Mouse (Mus musculus) forebrain, embryonic 11.5 days (tissue): ENCODE measurements around the gene Olfr747. TPM values are rescaled to one million over a fixed set of nuclear protein-coding genes. Genes with fewer than 3 reads are reported as not detected.
"Not testable (repeated sequence)": the region's sequence is repeated elsewhere in the genome, so short reads cannot be mapped to it uniquely, and the experiment has no call there.

Experiments used
- ATAC-seq: fragments of 200-750 bp; cut with Nextera tagmentation; replicated peaks from 2 replicates; pipeline ENCODE4 v1.8.0; 2017; ENCODE audit warnings: moderate TSS enrichment; ENCODE audit not compliant: low FRiP score
- DNase-seq: peaks from one replicate; pipeline ENCODE4 v3.0.0-alpha.2; 2017; ENCODE audit warnings: low spot score
- H3K27ac ChIP-seq: fragments of 300-500 bp; sonication (generic); 2 replicates; pipeline ENCODE4 v1.5.1; 2014; ENCODE audit warnings: low read depth, low read length
- H3K27me3 ChIP-seq: fragments of 300-500 bp; sonication (generic); 2 replicates; pipeline ENCODE4 v1.6.1; 2014; ENCODE audit warnings: mild to moderate bottlenecking, low read length, mixed read lengths; ENCODE audit not compliant: control insufficient read depth, insufficient read depth
- H3K36me3 ChIP-seq: fragments of 300-500 bp; sonication (generic); 2 replicates; pipeline ENCODE4 v1.6.1; 2014; ENCODE audit warnings: mild to moderate bottlenecking, low read length, moderate library complexity, mixed read lengths; ENCODE audit not compliant: control insufficient read depth, insufficient read depth
- H3K4me1 ChIP-seq: fragments of 300-500 bp; sonication (generic); replicated peaks from 2 replicates; pipeline ENCODE4 v1.6.1; 2014; ENCODE audit warnings: low read length, mixed read lengths; ENCODE audit not compliant: control insufficient read depth, insufficient read depth
- H3K4me2 ChIP-seq: fragments of 300-500 bp; sonication (generic); 2 replicates; pipeline ENCODE4 v1.6.1; 2014; ENCODE audit warnings: low read depth, mild to moderate bottlenecking, low read length, moderate library complexity, mixed read lengths; ENCODE audit not compliant: severe bottlenecking
- H3K4me3 ChIP-seq: fragments of 300-500 bp; sonication (generic); 2 replicates; pipeline ENCODE4 v1.5.1; 2014; ENCODE audit warnings: low read depth, low read length
- H3K9ac ChIP-seq: fragments of 300-500 bp; sonication (generic); 2 replicates; pipeline ENCODE4 v1.6.1; 2014; ENCODE audit warnings: low read length
- H3K9me3 ChIP-seq: fragments of 300-500 bp; sonication (generic); 2 replicates; pipeline ENCODE4 v1.6.1; 2016; ENCODE audit warnings: low read length, mixed read lengths; ENCODE audit not compliant: control insufficient read depth
- WGBS: fragments of 180-500 bp; shearing (Covaris S2); extraction: QIAGEN DNeasy Blood & Tissue Kit; methylation state at CpG from one replicate; pipeline ENCODE4 v1.1.7; 2014; 5-methylcytosine and 5-hydroxymethylcytosine counted together
- polyA plus RNA-seq: library from polyadenylated mRNA; unstranded; fragments of >200 nt; fragmentation: Nextera tagmentation; extraction: Ambion mirVana; gene quantifications from 2 replicates; pipeline ENCODE4 v1.2.1, GENCODE M21; 2014

The Olfr747 gene
- not detected in 2 replicates for polyA plus RNA-seq

GRCm38 (mm10) chr14:50693106-50693505 is at the start of gene Olfr747:
Gene Olfr747 (minus strand): TSS chr14:50693206.
- Histone ChIP-seq H3K36me3 (no peaks in the 10 kb centered on the region), H3K4me2 (no peak within 1 kb of the TSS), H3K9ac (no peak within 1 kb of the TSS), H3K27me3 (no peaks in the 10 kb centered on the region), H3K9me3 (no peaks in the 10 kb centered on the region), H3K27ac (no peak within 1 kb of the TSS), H3K4me1 (no peaks in the 10 kb centered on the region), H3K4me3 (no peak within 1 kb of the TSS)
- DNase-seq (no peak), ATAC-seq (no peak)
- WGBS: 95% methylated on average over 3 of the region's 3 CpGs

DNA sequence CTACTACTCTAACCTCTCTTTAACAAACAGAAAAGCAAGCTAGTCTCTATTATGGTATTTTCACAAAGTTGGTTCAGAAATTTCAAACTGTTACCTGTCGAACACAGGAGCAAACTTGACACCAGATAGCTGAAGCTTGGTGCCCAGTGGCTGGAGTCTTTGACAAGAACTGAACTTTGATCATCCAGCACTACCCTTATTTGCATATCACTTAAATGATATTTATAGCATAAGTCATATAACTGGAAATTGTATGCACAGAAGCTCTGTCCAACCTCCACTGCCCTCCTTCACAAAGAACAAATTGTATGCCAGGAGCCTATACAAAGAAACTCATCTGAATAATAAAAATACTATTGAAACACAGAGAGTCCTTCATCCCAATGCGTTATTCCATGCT is 48.6 kb upstream of the Olfr747 start:
- DNase-seq: no peak
- ATAC-seq: no peak
- Histone ChIP-seq H3K4me2 (no peak overlapping the region), H3K9ac (no peak overlapping the region), H3K36me3 (no peaks in the 10 kb centered on the region), H3K27ac (no peak overlapping the region), H3K4me1 (no peaks in the 10 kb centered on the region), H3K4me3 (no peak overlapping the region), H3K27me3 (no peaks in the 10 kb centered on the region), H3K9me3 (no peaks in the 10 kb centered on the region)
- WGBS: 80% methylated on average over 2 of the region's 2 CpGs

DNA sequence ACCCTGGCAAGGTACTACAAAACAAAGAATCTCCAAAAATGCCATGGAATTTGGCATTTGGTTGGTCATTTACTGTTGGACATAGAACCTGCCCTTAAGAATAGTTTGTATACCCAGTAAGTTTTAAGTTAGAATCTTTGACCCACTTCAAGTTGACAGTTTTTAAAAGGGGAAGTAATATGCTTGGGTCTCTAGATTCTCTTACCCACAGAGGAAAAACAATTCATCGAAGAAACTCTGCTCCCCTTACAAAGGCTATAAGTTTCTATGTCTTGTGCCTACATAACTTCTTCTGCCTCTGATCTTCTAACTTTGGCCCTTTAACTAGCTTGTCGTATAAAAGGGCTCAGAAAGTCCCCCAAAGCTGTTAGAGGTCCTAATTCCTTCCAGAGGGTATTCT is 47.3 kb upstream of the Olfr747 start:
- DNase-seq: no peak
- Histone ChIP-seq H3K27me3 (no peaks in the 10 kb centered on the region), H3K9ac (no peak overlapping the region), H3K4me2 (no peak overlapping the region), H3K9me3 (no peaks in the 10 kb centered on the region), H3K27ac (no peak overlapping the region), H3K4me3 (no peak overlapping the region), H3K36me3 (no peaks in the 10 kb centered on the region), H3K4me1 (no peaks in the 10 kb centered on the region)
- ATAC-seq: no peak
- WGBS: 69% methylated on average over 2 of the region's 2 CpGs

- DNase-seq, ATAC-seq, H3K9me3 ChIP-seq, H3K9ac ChIP-seq, H3K27ac ChIP-seq, H3K27me3 ChIP-seq, H3K4me3 ChIP-seq, H3K4me2 ChIP-seq, H3K4me1 ChIP-seq, H3K36me3 ChIP-seq: not testable (repeated sequence)
- WGBS: 97% methylated on average over 3 of the region's 4 CpGs
These were observed 29.4 kb upstream of the Olfr747 start for GRCm38 (mm10) chr14:50722371-50722770.

DNA sequence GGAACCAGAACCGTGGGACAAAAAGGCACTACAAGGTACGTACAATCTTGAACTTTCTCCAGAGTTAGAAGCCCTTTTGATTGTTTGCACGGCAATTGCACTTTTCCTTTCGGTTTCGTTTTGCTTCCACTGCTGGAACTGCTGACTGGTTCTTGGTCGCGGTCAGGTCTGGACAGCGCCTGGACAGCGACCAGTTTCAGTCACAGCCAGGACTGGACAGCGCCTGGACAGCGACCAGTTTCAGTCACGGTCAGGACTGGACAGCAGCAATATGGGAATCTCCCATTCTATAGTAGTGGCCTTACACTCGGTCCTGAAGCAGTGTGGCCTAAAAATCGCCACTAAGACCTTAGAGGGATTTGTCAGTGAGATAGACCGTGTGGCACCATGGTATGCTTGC is 26.9 kb upstream of the Olfr747 start:
- H3K9ac ChIP-seq, H3K27me3 ChIP-seq, H3K36me3 ChIP-seq, H3K4me2 ChIP-seq, H3K4me1 ChIP-seq, H3K9me3 ChIP-seq, ATAC-seq, DNase-seq, H3K27ac ChIP-seq, H3K4me3 ChIP-seq: not testable (repeated sequence)
- 93% methylated on average over 14 of the region's 15 CpGs for WGBS

DNA sequence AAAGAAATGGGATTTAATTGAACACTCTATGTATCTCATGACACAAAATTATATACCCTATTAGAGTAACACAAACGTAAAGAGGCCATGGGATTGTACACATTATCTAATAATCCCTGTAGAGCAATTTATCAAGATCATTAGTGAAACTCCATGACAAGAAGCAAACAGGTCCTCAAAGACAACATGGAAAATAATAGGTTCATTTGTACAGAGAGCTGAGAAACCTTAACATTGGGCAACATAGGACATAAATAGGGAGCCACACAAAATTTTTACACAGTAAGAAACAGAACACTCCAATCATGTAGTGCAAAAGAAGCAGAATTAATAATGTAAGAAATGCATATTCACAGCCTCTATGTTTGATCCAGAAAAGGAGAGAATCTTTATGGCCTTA is 14.1 kb upstream of the Olfr747 start, which contains the start of gene Olfr748:
Gene Olfr748, plus strand, starts transcription at position 301 of the 400 bp plus-strand sequence.
- 68% methylated on average over 1 of the region's 1 CpGs for WGBS
- no peaks in the 10 kb centered on the region for H3K36me3 ChIP-seq
- H3K4me1 ChIP-seq: no peaks in the 10 kb centered on the region
- no peak within 1 kb of the TSS for H3K9ac ChIP-seq
- no peaks in the 10 kb centered on the region for H3K9me3 ChIP-seq
- H3K4me2 ChIP-seq: no peak within 1 kb of the TSS
- H3K4me3 ChIP-seq: no peak within 1 kb of the TSS
- DNase-seq (no peak), ATAC-seq (no peak)
- H3K27me3 ChIP-seq: no peaks in the 10 kb centered on the region
- no peak within 1 kb of the TSS for H3K27ac ChIP-seq

GRCm38 (mm10) chr14:50646783-50647182 is 46.2 kb downstream of the Olfr747 start, which contains the start of gene Olfr746:
Gene Olfr746 (plus strand): TSS chr14:50647083.
- Histone ChIP-seq H3K4me3 (no peak within 1 kb of the TSS), H3K4me1 (no peaks in the 10 kb centered on the region), H3K27ac (no peak within 1 kb of the TSS), H3K36me3 (no peaks in the 10 kb centered on the region), H3K9me3 (no peaks in the 10 kb centered on the region), H3K9ac (no peak within 1 kb of the TSS), H3K27me3 (no peaks in the 10 kb centered on the region), H3K4me2 (no peak within 1 kb of the TSS)
- ATAC-seq: no peak
- no peak for DNase-seq

- ATAC-seq (no peak), DNase-seq (no peak)
- no peaks in the 10 kb centered on the region for H3K36me3 ChIP-seq
- H3K27me3 ChIP-seq: no peaks in the 10 kb centered on the region
- no peaks in the 10 kb centered on the region for H3K4me1 ChIP-seq
- H3K9ac ChIP-seq: no peak within 1 kb of the TSS
- no peak within 1 kb of the TSS for H3K27ac ChIP-seq
- no peak within 1 kb of the TSS for H3K4me2 ChIP-seq
- H3K4me3 ChIP-seq: no peak within 1 kb of the TSS
- WGBS: 84% methylated on average over 2 of the region's 2 CpGs
- H3K9me3 ChIP-seq: no peaks in the 10 kb centered on the region
These were observed 53.9 kb downstream of the Olfr747 start, which contains the start of gene Olfr745 for GRCm38 (mm10) chr14:50639088-50639487. Gene Olfr745 (plus strand): TSS chr14:50639388.
